Mouse (Mus musculus): ENCODE measurements at regions not wholly inside any gene's neighbourhood (a gene's known extent, or its start where the extent isn't known, plus 50 kb on each side); places are given as distances from the start of the nearest gene placed in this dataset.

GRCm38 (mm10) chr2:128217784-128218467 is 92.1 kb downstream of the Bcl2l11 start:
- Histone ChIP-seq H3K4me3 (no peak overlapping the region), H3K27ac (no peak overlapping the region), H3K27me3 (no peaks in the 10 kb centered on the region; the same call in 1 of the 2 replicates), H3K9me3 (no peaks in the 10 kb centered on the region), H3K9ac (no peak overlapping the region), H3K4me2 (no peak overlapping the region), H3K4me1 (peaks cover 8% of the 10 kb centered on the region), H3K36me3 (no peaks in the 10 kb centered on the region)
- ATAC-seq (ENCODE audit: insufficient number of reproducible peaks, low FRiP score, low TSS enrichment, low read depth) = no peak
- WGBS = 42% methylated on average over 7 of the region's 7 CpGs

GRCm38 (mm10) chr2:128218961-128219360 is 93.1 kb downstream of the Bcl2l11 start:
- Histone ChIP-seq H3K9me3 (no peaks in the 10 kb centered on the region), H3K4me2 (no peak overlapping the region), H3K36me3 (no peaks in the 10 kb centered on the region), H3K4me1 (peaks cover 8% of the 10 kb centered on the region), H3K27ac (no peak overlapping the region), H3K9ac (no peak overlapping the region), H3K27me3 (no peaks in the 10 kb centered on the region; the same call in 1 of the 2 replicates), H3K4me3 (no peak overlapping the region)
- ATAC-seq (ENCODE audit: insufficient number of reproducible peaks, low FRiP score, low TSS enrichment, low read depth) = no peak
- WGBS = 43% methylated on average over 4 of the region's 4 CpGs

- Histone ChIP-seq H3K27me3 (no peaks in the 10 kb centered on the region), H3K4me2 (no peak overlapping the region), H3K36me3 (no peaks in the 10 kb centered on the region), H3K27ac (no peak overlapping the region), H3K4me3 (no peak overlapping the region), H3K9me3 (no peaks in the 10 kb centered on the region), H3K9ac (no peak overlapping the region), H3K4me1 (peaks cover 8% of the 10 kb centered on the region)
- no peak for ATAC-seq (ENCODE audit: insufficient number of reproducible peaks, low FRiP score, low TSS enrichment, low read depth)
- WGBS = 70% methylated on average over 1 of the region's 1 CpGs
These were observed 95.2 kb downstream of the Bcl2l11 start for GRCm38 (mm10) chr2:128221055-128221454.

GRCm38 (mm10) chr2:128221657-128222056 is 95.8 kb downstream of the Bcl2l11 start:
- ATAC-seq (ENCODE audit: insufficient number of reproducible peaks, low FRiP score, low TSS enrichment, low read depth) = no peak
- H3K4me3 ChIP-seq = no peak overlapping the region
- no peak overlapping the region for H3K4me2 ChIP-seq
- peaks cover 8% of the 10 kb centered on the region for H3K4me1 ChIP-seq
- H3K9me3 ChIP-seq = no peaks in the 10 kb centered on the region
- H3K27me3 ChIP-seq = no peaks in the 10 kb centered on the region
- H3K9ac ChIP-seq = no peak overlapping the region
- 86% methylated on average over 4 of the region's 4 CpGs for WGBS
- no peak overlapping the region for H3K27ac ChIP-seq
- H3K36me3 ChIP-seq = no peaks in the 10 kb centered on the region

- 92% methylated on average over 9 of the region's 9 CpGs for WGBS
- H3K4me2 ChIP-seq = no peak overlapping the region
- no peak overlapping the region for H3K9ac ChIP-seq
- no peaks in the 10 kb centered on the region for H3K4me1 ChIP-seq
- no peak overlapping the region for H3K4me3 ChIP-seq
- no peaks in the 10 kb centered on the region for H3K9me3 ChIP-seq
- no peaks in the 10 kb centered on the region for H3K36me3 ChIP-seq
- H3K27me3 ChIP-seq = no peaks in the 10 kb centered on the region
- ATAC-seq (ENCODE audit: insufficient number of reproducible peaks, low FRiP score, low TSS enrichment, low read depth) = no peak
- no peak overlapping the region for H3K27ac ChIP-seq
These were observed 100.7 kb downstream of the Bcl2l11 start for GRCm38 (mm10) chr2:128226465-128227047.

GRCm38 (mm10) chr2:128229730-128230129 is 103.9 kb downstream of the Bcl2l11 start:
- no peak for ATAC-seq (ENCODE audit: insufficient number of reproducible peaks, low FRiP score, low TSS enrichment, low read depth)
- no peaks in the 10 kb centered on the region for H3K27me3 ChIP-seq
- no peaks in the 10 kb centered on the region for H3K4me1 ChIP-seq
- 87% methylated on average over 4 of the region's 4 CpGs for WGBS
- no peaks in the 10 kb centered on the region for H3K9me3 ChIP-seq
- H3K4me2 ChIP-seq = no peak overlapping the region
- no peaks in the 10 kb centered on the region for H3K36me3 ChIP-seq
- no peak overlapping the region for H3K9ac ChIP-seq
- no peak overlapping the region for H3K27ac ChIP-seq
- H3K4me3 ChIP-seq = no peak overlapping the region

- Histone ChIP-seq H3K9ac (no peak overlapping the region), H3K4me1 (no peaks in the 10 kb centered on the region), H3K4me2 (no peak overlapping the region), H3K9me3 (no peaks in the 10 kb centered on the region), H3K27ac (no peak overlapping the region), H3K36me3 (no peaks in the 10 kb centered on the region), H3K4me3 (no peak overlapping the region), H3K27me3 (no peaks in the 10 kb centered on the region)
- 87% methylated on average over 4 of the region's 4 CpGs for WGBS
- ATAC-seq (ENCODE audit: insufficient number of reproducible peaks, low FRiP score, low TSS enrichment, low read depth) = no peak
These were observed 105.1 kb downstream of the Bcl2l11 start for GRCm38 (mm10) chr2:128230921-128231320.

- no peak overlapping the region for H3K4me3 ChIP-seq
- ATAC-seq (ENCODE audit: insufficient number of reproducible peaks, low FRiP score, low TSS enrichment, low read depth) = no peak
- 77% methylated on average over 3 of the region's 3 CpGs for WGBS
- H3K9ac ChIP-seq = no peak overlapping the region
- no peak overlapping the region for H3K4me2 ChIP-seq
- no peaks in the 10 kb centered on the region for H3K27me3 ChIP-seq
- H3K4me1 ChIP-seq = no peaks in the 10 kb centered on the region
- no peaks in the 10 kb centered on the region for H3K36me3 ChIP-seq
- H3K9me3 ChIP-seq = no peaks in the 10 kb centered on the region
- no peak overlapping the region for H3K27ac ChIP-seq
These were observed 105.5 kb downstream of the Bcl2l11 start for GRCm38 (mm10) chr2:128231338-128231737.

- Histone ChIP-seq H3K27me3 (no peaks in the 10 kb centered on the region), H3K36me3 (no peaks in the 10 kb centered on the region), H3K4me3 (no peak overlapping the region), H3K27ac (no peak overlapping the region), H3K4me1 (no peaks in the 10 kb centered on the region), H3K4me2 (no peak overlapping the region), H3K9ac (no peak overlapping the region), H3K9me3 (no peaks in the 10 kb centered on the region)
- 82% methylated on average over 3 of the region's 3 CpGs for WGBS
- ATAC-seq (ENCODE audit: insufficient number of reproducible peaks, low FRiP score, low TSS enrichment, low read depth) = no peak
These were observed 106.2 kb downstream of the Bcl2l11 start for GRCm38 (mm10) chr2:128232027-128232426.

GRCm38 (mm10) chr2:128235127-128235526 is 109.3 kb downstream of the Bcl2l11 start:
- Histone ChIP-seq H3K27ac (no peak overlapping the region), H3K27me3 (no peaks in the 10 kb centered on the region), H3K9me3 (no peaks in the 10 kb centered on the region), H3K36me3 (no peaks in the 10 kb centered on the region), H3K4me2 (no peak overlapping the region), H3K4me3 (no peak overlapping the region), H3K9ac (no peak overlapping the region), H3K4me1 (no peaks in the 10 kb centered on the region)
- WGBS = 69% methylated on average over 8 of the region's 8 CpGs
- no peak for ATAC-seq (ENCODE audit: insufficient number of reproducible peaks, low FRiP score, low TSS enrichment, low read depth)

- WGBS = 92% methylated on average over 4 of the region's 4 CpGs
- no peaks in the 10 kb centered on the region for H3K36me3 ChIP-seq
- no peaks in the 10 kb centered on the region for H3K9me3 ChIP-seq
- 0 out of 2 replicates have a peak, but pooled peaks cover 3% of the 10 kb centered on the region for H3K4me1 ChIP-seq
- no peak overlapping the region for H3K27ac ChIP-seq
- ATAC-seq (ENCODE audit: insufficient number of reproducible peaks, low FRiP score, low TSS enrichment, low read depth) = no peak
- no peak overlapping the region for H3K4me2 ChIP-seq
- H3K4me3 ChIP-seq = no peak overlapping the region
- no peaks in the 10 kb centered on the region for H3K27me3 ChIP-seq
- H3K9ac ChIP-seq = no peak overlapping the region
These were observed 113.6 kb downstream of the Bcl2l11 start for GRCm38 (mm10) chr2:128239451-128239850.

GRCm38 (mm10) chr2:128240054-128240453 is 114.2 kb downstream of the Bcl2l11 start:
- Histone ChIP-seq H3K27ac (no peak overlapping the region), H3K4me1 (0 out of 2 replicates have a peak, but pooled peaks cover 3% of the 10 kb centered on the region), H3K4me3 (no peak overlapping the region), H3K9me3 (no peaks in the 10 kb centered on the region), H3K27me3 (no peaks in the 10 kb centered on the region), H3K4me2 (no peak overlapping the region), H3K9ac (no peak overlapping the region), H3K36me3 (no peaks in the 10 kb centered on the region)
- 60% methylated on average over 4 of the region's 4 CpGs for WGBS
- no peak for ATAC-seq (ENCODE audit: insufficient number of reproducible peaks, low FRiP score, low TSS enrichment, low read depth)
